Mouse (Mus musculus) liver, embryonic 16.5 days (tissue): ENCODE data around the gene Mov10l1. TPM values are rescaled to one million over a fixed set of nuclear protein-coding genes. Genes with fewer than 3 reads are reported as not detected.

Experiments used
- ATAC-seq: fragments of 200-750 bp; cut with Nextera tagmentation; 2 replicates; pipeline ENCODE4 v1.8.0; 2017; ENCODE audit warnings: low read depth, mild to moderate bottlenecking, moderate number of reproducible peaks, moderate library complexity
- H3K27ac ChIP-seq: fragments of 300-500 bp; sonication (generic); 2 replicates; pipeline ENCODE4 v1.5.1; 2014; ENCODE audit warnings: mild to moderate bottlenecking, low read length
- H3K27me3 ChIP-seq: fragments of 300-500 bp; sonication (generic); 2 replicates; pipeline ENCODE4 v1.6.1; 2014; ENCODE audit warnings: low read depth, low read length, mixed read lengths; ENCODE audit not compliant: control insufficient read depth, insufficient read depth
- H3K36me3 ChIP-seq: fragments of 300-500 bp; sonication (generic); 2 replicates; pipeline ENCODE4 v1.6.1; 2014; ENCODE audit warnings: mild to moderate bottlenecking; ENCODE audit not compliant: control insufficient read depth, insufficient read depth
- H3K4me1 ChIP-seq: fragments of 300-500 bp; sonication (generic); 2 replicates; pipeline ENCODE4 v1.6.1; 2014; ENCODE audit warnings: low read depth, low read length, mixed read lengths; ENCODE audit not compliant: control insufficient read depth
- H3K4me2 ChIP-seq: fragments of 300-500 bp; sonication (generic); 2 replicates; pipeline ENCODE4 v1.6.1; 2014; ENCODE audit warnings: low read depth, low read length, mixed read lengths
- H3K4me3 ChIP-seq: fragments of 300-500 bp; sonication (generic); 2 replicates; pipeline ENCODE4 v1.5.1; 2014; ENCODE audit warnings: low read depth, mild to moderate bottlenecking, low read length
- H3K9ac ChIP-seq: fragments of 300-500 bp; sonication (generic); 2 replicates; pipeline ENCODE4 v1.6.1; 2014; ENCODE audit warnings: low read depth, low read length
- H3K9me3 ChIP-seq: fragments of 300-500 bp; sonication (generic); replicated peaks from 2 replicates; pipeline ENCODE4 v1.6.1; 2016; ENCODE audit warnings: low read length; ENCODE audit not compliant: control insufficient read depth
- WGBS: fragments of 180-500 bp; shearing (Covaris S2); extraction: QIAGEN DNeasy Blood & Tissue Kit; methylation state at CpG from one replicate; pipeline ENCODE4 v1.1.7; 2014; ENCODE audit not compliant: insufficient replicate concordance; 5-methylcytosine and 5-hydroxymethylcytosine counted together
- polyA plus RNA-seq: library from polyadenylated mRNA; unstranded; fragments of >200 nt; fragmentation: Nextera tagmentation; extraction: Ambion mirVana; gene quantifications from 2 replicates; pipeline ENCODE4 v1.2.1, GENCODE M21; 2015

Mov10l1 gene
- polyA plus RNA-seq, 1 experiment from 2014 or later, result not detected

GRCm38 (mm10) chr15:89092181-89092580 lies 109.5 kb downstream of the Mov10l1 start:
- no peak overlapping the region for H3K4me3 ChIP-seq
- no peaks in the 10 kb centered on the region for H3K27me3 ChIP-seq
- ATAC-seq, result no peak
- H3K4me1 ChIP-seq, result peaks cover 19% of the 10 kb centered on the region
- no peaks in the 10 kb centered on the region for H3K9me3 ChIP-seq
- no peak overlapping the region for H3K27ac ChIP-seq
- peaks cover 23% of the 10 kb centered on the region for H3K36me3 ChIP-seq
- 75% methylated on average over 5 of the region's 5 CpGs for WGBS
- no peak overlapping the region for H3K9ac ChIP-seq
- no peak overlapping the region for H3K4me2 ChIP-seq

GRCm38 (mm10) chr15:89097450-89097849 lies 114.7 kb downstream of the Mov10l1 start:
- H3K36me3 ChIP-seq, result peaks cover 57% of the 10 kb centered on the region
- no peak overlapping the region for H3K4me3 ChIP-seq

GRCm38 (mm10) chr15:89098616-89099015 lies 115.9 kb downstream of the Mov10l1 start:
- Histone ChIP-seq H3K9ac (no peak overlapping the region), H3K4me2 (no peak overlapping the region), H3K27me3 (no peaks in the 10 kb centered on the region), H3K27ac (no peak overlapping the region), H3K36me3 (peaks cover 56% of the 10 kb centered on the region), H3K4me1 (no peaks in the 10 kb centered on the region), H3K4me3 (no peak overlapping the region), H3K9me3 (no peaks in the 10 kb centered on the region)
- no peak for ATAC-seq
- 84% methylated on average over 7 of the region's 7 CpGs for WGBS

More at GRCm38 (mm10) chr15:89097450-89097849, 114.7 kb downstream of the Mov10l1 start:
- Histone ChIP-seq H3K9ac (no peak overlapping the region), H3K4me2 (no peak overlapping the region), H3K27me3 (no peaks in the 10 kb centered on the region), H3K4me1 (no peaks in the 10 kb centered on the region), H3K27ac (no peak overlapping the region), H3K9me3 (no peaks in the 10 kb centered on the region)
- ATAC-seq, result no peak
- whole genome bisulfite sequencing, result 80% methylated on average over 5 of the region's 5 CpGs

- H3K27ac ChIP-seq, result no peak overlapping the region
- no peak for ATAC-seq
- H3K9ac ChIP-seq, result no peak overlapping the region
- H3K36me3 ChIP-seq, result peaks cover 69% of the 10 kb centered on the region
- H3K27me3 ChIP-seq, result no peaks in the 10 kb centered on the region
- 87% methylated on average over 12 of the region's 12 CpGs for WGBS
- no peak overlapping the region for H3K4me2 ChIP-seq
- H3K4me3 ChIP-seq, result no peak overlapping the region
- no peaks in the 10 kb centered on the region for H3K4me1 ChIP-seq
- no peaks in the 10 kb centered on the region for H3K9me3 ChIP-seq
These were observed 118.1 kb downstream of the Mov10l1 start for GRCm38 (mm10) chr15:89100823-89101222.

GRCm38 (mm10) chr15:89102646-89103045 lies 119.9 kb downstream of the Mov10l1 start:
- Histone ChIP-seq H3K9ac (no peak overlapping the region), H3K9me3 (no peaks in the 10 kb centered on the region), H3K4me2 (no peak overlapping the region), H3K4me3 (no peak overlapping the region), H3K36me3 (peaks cover 66% of the 10 kb centered on the region), H3K27me3 (no peaks in the 10 kb centered on the region), H3K4me1 (no peaks in the 10 kb centered on the region), H3K27ac (no peak overlapping the region)
- WGBS, result 78% methylated on average over 5 of the region's 5 CpGs
- no peak for ATAC-seq

- WGBS, result 74% methylated on average over 10 of the region's 10 CpGs
- Histone ChIP-seq H3K4me1 (no peaks in the 10 kb centered on the region), H3K36me3 (peaks cover 64% of the 10 kb centered on the region)
These were observed 121.2 kb downstream of the Mov10l1 start for GRCm38 (mm10) chr15:89103921-89104320.

GRCm38 (mm10) chr15:89104425-89104824 lies 121.7 kb downstream of the Mov10l1 start:
- no peaks in the 10 kb centered on the region for H3K4me1 ChIP-seq
- no peak overlapping the region for H3K27ac ChIP-seq
- no peaks in the 10 kb centered on the region for H3K27me3 ChIP-seq
- 87% methylated on average over 8 of the region's 8 CpGs for WGBS
- H3K9ac ChIP-seq, result no peak overlapping the region
- no peaks in the 10 kb centered on the region for H3K9me3 ChIP-seq
- H3K36me3 ChIP-seq, result peaks cover 62% of the 10 kb centered on the region
- no peak overlapping the region for H3K4me3 ChIP-seq
- no peak for ATAC-seq
- H3K4me2 ChIP-seq, result no peak overlapping the region

More at GRCm38 (mm10) chr15:89103921-89104320, 121.2 kb downstream of the Mov10l1 start:
- H3K4me3 ChIP-seq, result no peak overlapping the region
- H3K27me3 ChIP-seq, result no peaks in the 10 kb centered on the region
- ATAC-seq, result no peak
- no peak overlapping the region for H3K4me2 ChIP-seq
- H3K9me3 ChIP-seq, result no peaks in the 10 kb centered on the region
- H3K9ac ChIP-seq, result no peak overlapping the region
- no peak overlapping the region for H3K27ac ChIP-seq

Other genes with a start within 250 kb of the Mov10l1 start
- 6.1 and 7.0 TPM in 2 replicates for gene Brd1, start 248.7 kb upstream of the Mov10l1 start, polyA plus RNA-seq
- gene Zbed4, start 231.2 kb upstream of the Mov10l1 start, polyA plus RNA-seq, result 10.0 and 10.2 TPM in 2 replicates
- 5.5 and 6.0 TPM in 2 replicates for gene Alg12, start 163.6 kb upstream of the Mov10l1 start, polyA plus RNA-seq
- gene Creld2, start 163.3 kb upstream of the Mov10l1 start, polyA plus RNA-seq, result 39.7 TPM in 2 replicates
- gene Pim3, start 120.7 kb upstream of the Mov10l1 start, polyA plus RNA-seq, result 23.9 and 33.8 TPM in 2 replicates
- gene Ttll8, start 28.5 kb upstream of the Mov10l1 start, polyA plus RNA-seq, result not detected in 2 replicates
- gene Mlc1, start 3.9 kb upstream of the Mov10l1 start, polyA plus RNA-seq, result 0.02 TPM in 1 of 2 replicates, not detected in the other
- not detected in 2 replicates for gene Panx2, start 76.8 kb downstream of the Mov10l1 start, polyA plus RNA-seq
- 19.6 and 21.4 TPM in 2 replicates for gene Trabd, start 92.2 kb downstream of the Mov10l1 start, polyA plus RNA-seq
- 7.8 and 9.1 TPM in 2 replicates for gene Selenoo, start 106.2 kb downstream of the Mov10l1 start, polyA plus RNA-seq
- gene Tubgcp6, start 140.2 kb downstream of the Mov10l1 start, polyA plus RNA-seq, result 5.8 and 6.3 TPM in 2 replicates
- gene Hdac10, start 145.8 kb downstream of the Mov10l1 start, polyA plus RNA-seq, result 8.2 and 9.7 TPM in 2 replicates
- 1.1 and 1.9 TPM in 2 replicates for gene Mapk12, start 157.8 kb downstream of the Mov10l1 start, polyA plus RNA-seq
- 0.83 and 0.97 TPM in 2 replicates for gene Mapk11, start 166.7 kb downstream of the Mov10l1 start, polyA plus RNA-seq
- 26.2 and 31.9 TPM in 2 replicates for gene Plxnb2, start 197.9 kb downstream of the Mov10l1 start, polyA plus RNA-seq
- gene Dennd6b, start 213.6 kb downstream of the Mov10l1 start, polyA plus RNA-seq, result 2.7 and 3.8 TPM in 2 replicates
- 15.5 and 16.4 TPM in 2 replicates for gene Ppp6r2, start 228.6 kb downstream of the Mov10l1 start, polyA plus RNA-seq